Mouse (Mus musculus) CH12.LX (cell line): ENCODE measurements around the gene Cst7. TPM values are rescaled to one million over a fixed set of nuclear protein-coding genes. Genes with fewer than 3 reads are reported as not detected.

Experiments
- DNase-seq: peaks from one replicate; pipeline ENCODE4 v3.0.0-alpha.2; 2013; ENCODE audit errors: extremely low read depth
- H3K27ac ChIP-seq: 2 replicates; pipeline ENCODE4 v1.5.1; 2012; ENCODE audit warnings: low read depth, mild to moderate bottlenecking, control low read depth, moderate library complexity; ENCODE audit not compliant: insufficient read depth
- H3K27me3 ChIP-seq: replicated peaks from 2 replicates; pipeline ENCODE3; 2012; ENCODE audit warnings: inconsistent platforms
- H3K36me3 ChIP-seq, 2 experiments: replicated peaks in 1 of 2; 2 replicates each; pipeline versions ENCODE3 to v1.6.1; 2012; ENCODE audit warnings: inconsistent platforms in 1 of 2, low read length in 1 of 2, mild to moderate bottlenecking in 1 of 2, mixed read lengths in 1 of 2, moderate library complexity in 1 of 2; ENCODE audit not compliant: control insufficient read depth in 1 of 2, insufficient read depth in 1 of 2
- H3K4me1 ChIP-seq, 2 experiments: 2 replicates each; pipeline ENCODE4 v1.6.1; 2012; ENCODE audit warnings: inconsistent platforms in 1 of 2, moderate library complexity in 1 of 2; ENCODE audit not compliant: insufficient read depth in 2 of 2, control insufficient read depth in 1 of 2
- H3K4me2 ChIP-seq: 2 replicates; pipeline ENCODE4 v1.6.1; 2012; ENCODE audit warnings: low read depth, mild to moderate bottlenecking, control low read depth; ENCODE audit not compliant: poor library complexity, insufficient read depth, severe bottlenecking
- H3K4me3 ChIP-seq, 3 experiments: fragments of 150-350 bp in 1 of 3; sonication (generic) in 1 of 3; replicated peaks in 1 of 3; 2 replicates each; pipeline versions ENCODE3 to v1.5.1; 2011 to 2012; ENCODE audit warnings: low read depth in 2 of 3, low read length in 2 of 3, mild to moderate bottlenecking in 2 of 3, moderate library complexity in 2 of 3, control low read depth in 1 of 3, improper control_type of control experiment in 1 of 3, inconsistent platforms in 1 of 3, mixed read lengths in 1 of 3; ENCODE audit not compliant: poor library complexity in 1 of 3
- H3K79me2 ChIP-seq: replicated peaks from 2 replicates; pipeline ENCODE4 v1.6.1; 2012; ENCODE audit warnings: mild to moderate bottlenecking, moderate library complexity; ENCODE audit not compliant: control insufficient read depth, poor library complexity, insufficient read depth, severe bottlenecking; ENCODE audit errors: extremely low read depth
- H3K9ac ChIP-seq: 2 replicates; pipeline ENCODE4 v1.6.1; 2012; ENCODE audit warnings: low read depth, mild to moderate bottlenecking, control low read depth, moderate library complexity; ENCODE audit not compliant: insufficient read depth
- H3K9me3 ChIP-seq: replicated peaks from 2 replicates; pipeline ENCODE3; 2012; ENCODE audit warnings: low read length, inconsistent platforms, mixed read lengths
- CTCF ChIP-seq, 2 experiments: IDR thresholded peaks in 1 of 2; conservative IDR thresholded peaks in 1 of 2; 2 replicates each; pipeline ENCODE4 v1.5.1; 2011 to 2012; ENCODE audit warnings: low read depth in 2 of 2, low read length in 2 of 2, improper control_type of control experiment in 1 of 2, inconsistent platforms in 1 of 2, mild to moderate bottlenecking in 1 of 2, moderate library complexity in 1 of 2
- ELF1 ChIP-seq: IDR thresholded peaks from 2 replicates; pipeline ENCODE4 v1.6.1; 2014; ENCODE audit warnings: low read depth, mild to moderate bottlenecking, inconsistent platforms, low read length, improper control_type of control experiment
- ETS1 ChIP-seq: conservative IDR thresholded peaks from 2 replicates; pipeline ENCODE4 v1.6.1; 2012; ENCODE audit warnings: low read depth, mild to moderate bottlenecking, inconsistent platforms, low read length, improper control_type of control experiment, moderate library complexity
- IRF4 ChIP-seq: IDR thresholded peaks from 2 replicates; pipeline ENCODE4 v1.6.1; 2014; ENCODE audit warnings: low read depth, mild to moderate bottlenecking, inconsistent platforms, low read length, improper control_type of control experiment
- MAFK ChIP-seq: IDR thresholded peaks from 2 replicates; pipeline ENCODE4 v1.6.1; 2011; ENCODE audit warnings: low read length, improper control_type of control experiment; ENCODE audit not compliant: insufficient replicate concordance
- MAX ChIP-seq: IDR thresholded peaks from 2 replicates; pipeline ENCODE4 v1.6.1; 2011; ENCODE audit warnings: low read length, improper control_type of control experiment
- MAZ ChIP-seq: IDR thresholded peaks from 2 replicates; pipeline ENCODE4 v1.6.1; 2012; ENCODE audit warnings: low read depth, mild to moderate bottlenecking, inconsistent platforms, low read length, improper control_type of control experiment, moderate library complexity
- MEF2A ChIP-seq: IDR thresholded peaks from 2 replicates; pipeline ENCODE4 v1.6.1; 2014; ENCODE audit warnings: low read depth, mild to moderate bottlenecking, inconsistent platforms, low read length, improper control_type of control experiment, borderline replicate concordance
- MYC ChIP-seq: IDR thresholded peaks from 2 replicates; pipeline ENCODE4 v1.6.1; 2011; ENCODE audit warnings: low read depth, mild to moderate bottlenecking, improper control_type of control experiment, low read length
- NELFE ChIP-seq: IDR thresholded peaks from 2 replicates; pipeline ENCODE4 v1.6.1; 2011; ENCODE audit warnings: low read depth, low read length, improper control_type of control experiment
- PAX5 ChIP-seq: IDR thresholded peaks from 2 replicates; pipeline ENCODE4 v1.6.1; 2012; ENCODE audit warnings: low read length, inconsistent platforms, mixed read lengths
- SMC3 ChIP-seq: IDR thresholded peaks from 2 replicates; pipeline ENCODE4 v1.6.1; 2011; ENCODE audit warnings: low read depth, low read length, improper control_type of control experiment
- TBP ChIP-seq: conservative IDR thresholded peaks from 2 replicates; pipeline ENCODE4 v1.6.1; 2011; ENCODE audit warnings: low read depth, low read length, improper control_type of control experiment
- USF1 ChIP-seq: IDR thresholded peaks from 2 replicates; pipeline ENCODE4 v1.6.1; 2014; ENCODE audit warnings: low read depth, mild to moderate bottlenecking, inconsistent platforms, low read length, improper control_type of control experiment
- USF2 ChIP-seq: conservative IDR thresholded peaks from 2 replicates; pipeline ENCODE4 v1.6.1; 2011; ENCODE audit warnings: low read depth, low read length, improper control_type of control experiment
- ZC3H11A ChIP-seq: IDR thresholded peaks from 2 replicates; pipeline ENCODE4 v1.6.1; 2012; ENCODE audit warnings: low read depth, mild to moderate bottlenecking, inconsistent platforms, low read length, improper control_type of control experiment
- ZMIZ1 ChIP-seq: IDR thresholded peaks from 2 replicates; pipeline ENCODE4 v1.6.1; 2012; ENCODE audit warnings: low read depth, mild to moderate bottlenecking, inconsistent platforms, low read length, improper control_type of control experiment
- ZNF384 ChIP-seq: IDR thresholded peaks from 2 replicates; pipeline ENCODE4 v1.6.1; 2012; ENCODE audit warnings: low read depth, low read length, improper control_type of control experiment, inconsistent platforms
- dilution Hi-C: fragments of 300-500 bp; cut with MboI; formaldehyde crosslinking; loops from 2 replicates; pipeline ENCODE4 v1.14.3; 2020; ENCODE audit warnings: low sequenced_read_pairs; ENCODE audit not compliant: extremely low pct_unique_long_range_greater_than_20kb, extremely low pct_ligation_motif_present
- in situ Hi-C: fragments of 300-500 bp; cut with MboI; formaldehyde crosslinking; loops from 3 replicates; pipeline ENCODE4 v1.14.3; 2019; ENCODE audit warnings: low sequenced_read_pairs, low pct_ligation_motif_present, low pct_unique_long_range_greater_than_20kb, mixed read lengths
- polyA plus RNA-seq: library from polyadenylated mRNA; unstranded; fragments of >175 nt; gene quantifications from 2 replicates; pipeline ENCODE4 v1.2.1, GENCODE M21; 2012; ENCODE audit warnings: low read depth; ENCODE audit not compliant: insufficient read length
- total RNA-seq, 2 experiments: library from RNA; depleted of rRNA; stranded (reverse); fragments of 300-350 nt in 1 of 2; fragments of >200 nt in 1 of 2; gene quantifications; 2 replicates each; pipeline ENCODE4 v1.2.3; 2012 to 2014

Cst7 gene
- total and polyA plus RNA-seq, 3 experiments, result 12.8 to 48.8 (median 31.7) TPM

DNA sequence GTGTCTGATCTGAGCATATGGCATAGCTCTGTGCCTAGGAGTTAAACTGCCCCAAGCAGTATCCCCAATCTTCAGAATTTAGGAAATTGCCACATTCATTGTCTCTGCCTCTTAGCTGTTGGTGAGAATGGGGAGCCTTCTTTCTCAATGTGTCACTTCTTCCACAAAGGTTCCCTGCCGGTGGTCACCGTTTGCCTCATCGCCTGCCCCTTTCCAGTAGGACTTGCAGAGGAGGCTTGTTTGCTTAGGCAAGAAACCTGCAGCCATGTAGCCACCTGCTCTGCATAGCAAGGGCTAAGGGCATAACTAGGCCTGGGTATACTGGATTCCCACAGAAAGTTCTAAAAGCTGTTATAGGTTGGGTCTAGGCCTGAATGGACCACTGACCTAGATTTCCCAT is 2.2 kb downstream of the Cst7 start:
- Histone ChIP-seq H3K4me1 (peaks cover 0 to 39% of the 10 kb centered on the region in 2 experiments; a peak in 2 of 4 replicates), H3K27me3 (no peaks in the 10 kb centered on the region), H3K79me2 (no peaks in the 10 kb centered on the region), H3K4me2 (no peak overlapping the region), H3K4me3 (no peak overlapping the region), H3K9ac (no peak overlapping the region), H3K27ac (no peak overlapping the region), H3K36me3 (peaks cover 0 to 36% of the 10 kb centered on the region in 2 experiments), H3K9me3 (no peaks in the 10 kb centered on the region)
- in situ Hi-C loops (loop anchor here (25.0 kb wide), 1 partner anchor 440 kb away; no protein-coding TSS in a partner anchor), dilution Hi-C loops (no loop called here)
- TF ChIP-seq MYC (no peak), MEF2A (no peak), IRF4 (no peak), ETS1 (no peak), ZMIZ1 (no peak)
- no peak for DNase-seq

DNA sequence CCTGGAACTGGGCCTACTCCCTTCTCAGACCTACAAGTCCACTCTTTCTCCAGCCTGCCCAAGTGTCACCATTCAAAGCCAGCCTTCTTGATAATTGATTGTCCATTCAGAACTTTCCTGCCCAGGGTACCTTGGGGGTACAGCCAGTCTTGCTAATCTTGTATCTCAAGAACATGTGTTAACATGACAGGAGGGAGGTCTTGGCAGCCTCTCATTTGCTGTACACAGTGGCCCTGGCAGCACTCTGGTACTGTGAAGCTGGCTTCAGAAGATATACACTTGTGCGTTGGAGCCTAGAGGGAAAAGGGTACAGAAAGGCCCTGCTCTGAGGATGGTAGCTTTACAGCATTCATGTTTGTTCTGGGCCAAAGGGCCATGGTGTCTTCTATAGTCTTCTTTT is 6.0 kb downstream of the Cst7 start:
- peaks cover 0 to 70% of the 10 kb centered on the region in 2 experiments for H3K36me3 ChIP-seq
- in situ Hi-C loops (no loop called here), dilution Hi-C loops (no loop called here)
- no peaks in the 10 kb centered on the region for H3K79me2 ChIP-seq
- H3K4me3 ChIP-seq, result no peak overlapping the region
- no peaks in the 10 kb centered on the region for H3K9me3 ChIP-seq
- no peak overlapping the region for H3K9ac ChIP-seq
- TF ChIP-seq CTCF (conservative IDR thresholded peaks at IDR 0.05 in 1 of 2, IDR thresholded peaks at IDR 0.05 in 1 of 2; ENCODE audit: low read depth in 2 of 2, low read length in 2 of 2), result no peak
- no peak for TF ChIP-seq USF2
- no peak for TF ChIP-seq ELF1
- no peak for TF ChIP-seq PAX5
- TF ChIP-seq MAFK, result no peak
- TF ChIP-seq MAX, result no peak
- no peak for TF ChIP-seq TBP
- TF ChIP-seq ZC3H11A, result no peak
- no peak for TF ChIP-seq ZNF384
- no peak for TF ChIP-seq NELFE
- H3K27ac ChIP-seq, result no peak overlapping the region
- DNase-seq, result no peak
- peaks cover 0 to 22% of the 10 kb centered on the region in 2 experiments; a peak in 2 of 4 replicates for H3K4me1 ChIP-seq
- no peaks in the 10 kb centered on the region for H3K27me3 ChIP-seq
- no peak overlapping the region for H3K4me2 ChIP-seq

DNA sequence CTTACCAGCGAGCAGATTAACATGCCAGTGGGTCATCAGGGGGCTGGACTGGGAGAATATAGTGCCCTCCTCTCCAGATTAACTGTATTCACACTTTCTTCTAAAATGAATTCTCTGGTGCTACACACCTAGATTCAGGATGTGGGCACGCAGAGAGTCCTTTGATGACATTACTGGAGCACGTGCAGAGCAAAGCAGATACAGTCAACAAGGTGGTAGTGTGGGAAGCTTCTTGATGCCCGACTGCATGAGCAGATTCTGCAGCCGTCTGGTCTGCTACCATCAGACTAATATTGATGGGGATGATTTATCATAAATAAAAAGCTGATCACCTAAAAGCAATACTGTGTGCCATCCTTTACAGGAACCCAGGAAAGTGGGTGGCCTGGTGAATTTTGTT is 8.4 kb downstream of the Cst7 start:
- no peak for DNase-seq
- dilution Hi-C loops, result no loop called here
- TF ChIP-seq MAZ (no peak), USF1 (no peak), PAX5 (no peak), SMC3 (no peak)

More for the DNA sequence above, 8.4 kb downstream of the Cst7 start:
- peaks cover 4 to 74% of the 10 kb centered on the region in 2 experiments for H3K36me3 ChIP-seq
- H3K79me2 ChIP-seq, result no peaks in the 10 kb centered on the region
- H3K9ac ChIP-seq, result no peak overlapping the region
- H3K4me2 ChIP-seq, result no peak overlapping the region
- in situ Hi-C loops, result no loop called here
- H3K27me3 ChIP-seq, result no peaks in the 10 kb centered on the region
- peaks cover 0 to 14% of the 10 kb centered on the region in 2 experiments; a peak in 2 of 4 replicates for H3K4me1 ChIP-seq
- no peaks in the 10 kb centered on the region for H3K9me3 ChIP-seq
- no peak overlapping the region for H3K27ac ChIP-seq
- H3K4me3 ChIP-seq, result no peak overlapping the region
